Mouse (Mus musculus): ENCODE measurements around the gene Meis3. TPM values are rescaled to one million over a fixed set of nuclear protein-coding genes. Genes with fewer than 3 reads are reported as not detected.

The Meis3 gene
- polyA plus RNA-seq, 1 experiment from 2014 or later: 15.6 TPM

DNA sequence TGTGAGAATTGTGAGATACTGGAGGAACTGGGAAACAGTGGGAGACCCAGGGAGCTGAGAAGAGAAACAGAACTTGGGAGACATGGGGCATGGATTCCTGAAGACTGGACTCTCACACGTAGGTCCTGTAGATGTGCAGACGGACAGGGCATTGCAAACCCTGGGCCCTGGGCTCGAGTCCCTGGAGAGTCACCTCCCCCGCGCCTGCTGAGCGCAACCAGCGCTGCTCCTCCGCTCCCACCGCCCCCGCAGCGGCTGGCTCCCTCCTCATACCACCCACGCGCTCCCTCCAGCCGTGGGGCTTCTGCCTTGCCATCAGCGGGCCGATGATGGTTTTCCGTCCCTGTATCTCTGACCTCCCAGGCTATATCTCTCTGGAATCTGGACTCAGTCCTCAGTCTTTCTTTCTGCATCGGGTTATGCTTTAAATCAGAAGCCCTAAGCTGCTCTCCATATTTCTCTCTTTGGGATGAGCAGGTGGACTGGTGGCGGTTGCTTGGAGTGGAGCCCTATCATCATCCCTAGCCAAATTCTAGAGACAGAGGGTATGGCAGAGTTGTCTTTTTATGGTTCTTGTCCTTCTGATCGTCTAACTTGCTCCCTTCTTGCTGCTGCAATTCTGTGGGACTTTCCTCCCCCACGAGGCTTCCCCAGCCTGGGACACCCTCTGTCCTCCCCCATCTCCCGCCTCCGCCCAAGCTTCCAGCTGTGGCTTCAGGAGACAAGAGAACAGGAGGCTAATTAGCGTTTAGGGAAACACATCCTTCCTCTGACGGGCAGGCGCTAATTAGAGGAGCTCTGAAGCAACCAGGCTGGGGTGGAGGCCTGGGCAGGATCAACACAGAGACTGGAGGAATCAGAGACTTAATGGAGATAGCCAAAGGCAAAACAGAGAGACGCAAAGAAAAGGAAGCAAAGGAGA is 28.1 kb upstream of the Meis3 start:
- Histone ChIP-seq H3K27ac (no peak overlapping the region), H3K27me3 (peaks cover 23% of the 10 kb centered on the region), H3K36me3 (peaks cover 3% of the 10 kb centered on the region; the same call in 1 of the 2 replicates), H3K4me1 (no peaks in the 10 kb centered on the region), H3K9me3 (no peaks in the 10 kb centered on the region), H3K4me3 (no peak overlapping the region), H3K9ac (no peak overlapping the region), H3K4me2 (replicated peaks) (no peak overlapping the region)
- 27% methylated on average over 27 of the region's 27 CpGs for WGBS
- ATAC-seq (ENCODE audit: low FRiP score, low read depth): no peak

GRCm38 (mm10) chr7:16147643-16148042 is 27.2 kb upstream of the Meis3 start:
- H3K4me2 ChIP-seq (replicated peaks): no peak overlapping the region
- no peak overlapping the region for H3K4me3 ChIP-seq
- peaks cover 3% of the 10 kb centered on the region; the same call in 1 of the 2 replicates for H3K36me3 ChIP-seq
- ATAC-seq (ENCODE audit: low FRiP score, low read depth): no peak
- H3K9ac ChIP-seq: no peak overlapping the region
- H3K27me3 ChIP-seq: peaks cover 23% of the 10 kb centered on the region
- no peaks in the 10 kb centered on the region for H3K4me1 ChIP-seq
- H3K9me3 ChIP-seq: no peaks in the 10 kb centered on the region
- WGBS: 12% methylated on average over 15 of the region's 15 CpGs
- no peak overlapping the region for H3K27ac ChIP-seq

- Histone ChIP-seq H3K4me2 (replicated peaks) (no peak overlapping the region), H3K36me3 (peaks cover 3% of the 10 kb centered on the region; the same call in 1 of the 2 replicates), H3K27me3 (peaks cover 23% of the 10 kb centered on the region), H3K4me1 (no peaks in the 10 kb centered on the region), H3K9me3 (no peaks in the 10 kb centered on the region), H3K4me3 (no peak overlapping the region), H3K27ac (no peak overlapping the region), H3K9ac (no peak overlapping the region)
- no peak for ATAC-seq (ENCODE audit: low FRiP score, low read depth)
- 57% methylated on average over 5 of the region's 5 CpGs for WGBS
These were observed 25.6 kb upstream of the Meis3 start for GRCm38 (mm10) chr7:16149241-16149640.

- no peak overlapping the region for H3K27ac ChIP-seq
These were observed 24.4 kb upstream of the Meis3 start for GRCm38 (mm10) chr7:16150191-16151145.

DNA sequence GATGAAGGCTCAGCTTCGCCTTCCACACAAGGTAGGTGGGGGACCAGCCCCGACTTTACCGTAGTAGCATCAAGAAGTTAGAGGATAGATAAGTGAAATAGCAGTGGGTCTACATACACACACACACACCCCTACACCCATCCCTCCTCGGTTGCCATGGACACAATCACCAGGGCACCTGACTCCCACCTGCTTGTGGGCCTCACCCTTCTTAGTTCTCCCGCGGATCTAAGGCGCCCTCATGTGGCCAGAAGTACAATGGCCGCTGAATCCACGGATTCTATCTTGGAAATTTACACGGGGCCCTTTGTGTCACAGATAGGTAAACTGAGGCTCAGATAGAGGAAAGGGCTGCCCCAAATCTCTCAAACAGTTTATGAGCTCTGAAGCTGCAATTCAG is 21.4 kb upstream of the Meis3 start:
- no peaks in the 10 kb centered on the region for H3K4me1 ChIP-seq
- no peak overlapping the region for H3K9ac ChIP-seq
- peaks cover 19% of the 10 kb centered on the region for H3K27me3 ChIP-seq
- no peak overlapping the region for H3K27ac ChIP-seq
- 22% methylated on average over 10 of the region's 10 CpGs for WGBS
- H3K9me3 ChIP-seq: no peaks in the 10 kb centered on the region
- no peaks in the 10 kb centered on the region for H3K36me3 ChIP-seq
- no peak overlapping the region for H3K4me3 ChIP-seq
- no peak overlapping the region for H3K4me2 ChIP-seq (replicated peaks)
- ATAC-seq (ENCODE audit: low FRiP score, low read depth): peak; percentile 72

More at GRCm38 (mm10) chr7:16150191-16151145, 24.4 kb upstream of the Meis3 start:
- H3K4me1 ChIP-seq: no peaks in the 10 kb centered on the region
- peaks cover 24% of the 10 kb centered on the region for H3K27me3 ChIP-seq
- no peak overlapping the region for H3K9ac ChIP-seq
- H3K4me3 ChIP-seq: no peak overlapping the region
- H3K4me2 ChIP-seq (replicated peaks): no peak overlapping the region
- no peaks in the 10 kb centered on the region for H3K36me3 ChIP-seq
- WGBS: 71% methylated on average over 9 of the region's 9 CpGs
- ATAC-seq (ENCODE audit: low FRiP score, low read depth): no peak
- no peaks in the 10 kb centered on the region for H3K9me3 ChIP-seq

GRCm38 (mm10) chr7:16155132-16155872 is 19.6 kb upstream of the Meis3 start:
- WGBS: 70% methylated on average over 9 of the region's 9 CpGs
- Histone ChIP-seq H3K36me3 (no peaks in the 10 kb centered on the region), H3K27me3 (peaks cover 37% of the 10 kb centered on the region), H3K27ac (no peak overlapping the region), H3K4me2 (replicated peaks) (no peak overlapping the region), H3K4me1 (no peaks in the 10 kb centered on the region), H3K9ac (no peak overlapping the region), H3K4me3 (no peak overlapping the region), H3K9me3 (no peaks in the 10 kb centered on the region)
- ATAC-seq (ENCODE audit: low FRiP score, low read depth): no peak

DNA sequence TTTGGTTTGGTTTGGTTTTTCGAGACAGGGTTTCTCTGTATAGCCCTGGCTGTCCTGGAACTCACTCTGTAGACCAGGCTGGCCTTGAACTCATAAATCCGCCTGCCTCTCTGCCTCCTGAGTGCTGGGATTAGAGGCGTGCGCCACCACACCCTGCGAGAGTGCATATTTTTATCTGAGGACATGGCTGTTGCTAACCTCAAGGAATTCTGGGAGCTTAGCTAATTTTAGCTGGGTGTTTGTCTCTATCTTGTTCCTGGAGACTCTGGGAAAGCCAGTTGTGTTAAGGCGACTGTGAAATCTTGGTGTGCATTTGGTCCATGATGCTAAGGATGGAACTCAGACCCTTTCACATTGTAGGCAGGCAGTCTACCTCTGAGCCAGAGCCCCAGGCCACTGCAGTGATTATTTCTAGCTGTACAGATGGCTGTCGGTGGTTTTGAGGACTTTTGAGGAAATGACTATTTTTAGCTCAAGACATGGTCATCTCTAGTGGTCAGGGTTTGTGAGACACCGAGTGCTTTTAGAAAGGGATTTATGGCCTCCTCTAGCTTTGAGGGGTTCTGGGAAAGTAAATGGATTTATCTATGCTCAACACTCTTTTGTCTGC is 18.7 kb upstream of the Meis3 start:
- H3K9ac ChIP-seq: no peak overlapping the region
- H3K9me3 ChIP-seq: peaks cover 2% of the 10 kb centered on the region; the same call in 1 of the 2 replicates
- 74% methylated on average over 8 of the region's 8 CpGs for WGBS
- H3K27me3 ChIP-seq: peaks cover 42% of the 10 kb centered on the region
- no peak overlapping the region for H3K27ac ChIP-seq
- H3K36me3 ChIP-seq: no peaks in the 10 kb centered on the region
- H3K4me3 ChIP-seq: no peak overlapping the region
- ATAC-seq (ENCODE audit: low FRiP score, low read depth): no peak
- no peak overlapping the region for H3K4me2 ChIP-seq (replicated peaks)
- no peaks in the 10 kb centered on the region for H3K4me1 ChIP-seq

DNA sequence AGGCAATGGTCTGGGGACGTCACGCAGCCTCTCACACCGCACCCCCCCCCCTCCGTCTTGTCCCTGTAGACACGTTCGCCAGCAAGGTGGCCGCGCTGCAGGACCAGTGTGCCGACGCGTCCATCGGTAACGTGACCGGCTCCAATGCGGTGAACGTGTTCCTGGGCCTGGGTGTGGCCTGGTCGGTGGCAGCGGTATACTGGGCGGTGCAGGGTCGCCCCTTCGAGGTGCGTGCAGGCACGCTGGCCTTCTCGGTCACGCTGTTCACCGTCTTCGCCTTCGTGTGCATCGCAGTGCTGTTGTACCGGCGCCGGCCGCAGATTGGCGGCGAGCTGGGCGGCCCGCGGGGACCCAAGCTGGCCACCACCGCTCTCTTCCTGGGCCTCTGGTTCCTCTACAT is 16.2 kb upstream of the Meis3 start:
- no peak for ATAC-seq (ENCODE audit: low FRiP score, low read depth)
- no peaks in the 10 kb centered on the region for H3K4me1 ChIP-seq
- no peaks in the 10 kb centered on the region for H3K36me3 ChIP-seq
- no peak overlapping the region for H3K9ac ChIP-seq
- H3K4me3 ChIP-seq: peak overlapping the region; percentile 12; the same call in 1 of the 2 replicates
- peaks cover 3% of the 10 kb centered on the region; the same call in 1 of the 2 replicates for H3K9me3 ChIP-seq
- peaks cover 42% of the 10 kb centered on the region for H3K27me3 ChIP-seq
- WGBS: 11% methylated on average over 39 of the region's 39 CpGs
- peak overlapping the region; percentile 21; the same call in 1 of the 2 replicates for H3K4me2 ChIP-seq (replicated peaks)
- no peak overlapping the region for H3K27ac ChIP-seq

GRCm38 (mm10) chr7:16160702-16161101 is 14.2 kb upstream of the Meis3 start:
- Histone ChIP-seq H3K27ac (no peak overlapping the region), H3K4me3 (no peak overlapping the region), H3K36me3 (no peaks in the 10 kb centered on the region), H3K9me3 (peaks cover 3% of the 10 kb centered on the region; the same call in 1 of the 2 replicates), H3K9ac (no peak overlapping the region), H3K27me3 (peaks cover 39% of the 10 kb centered on the region), H3K4me2 (replicated peaks) (no peak overlapping the region), H3K4me1 (no peaks in the 10 kb centered on the region)
- 67% methylated on average over 3 of the region's 3 CpGs for WGBS
- no peak for ATAC-seq (ENCODE audit: low FRiP score, low read depth)

GRCm38 (mm10) chr7:16161302-16161701 is 13.6 kb upstream of the Meis3 start:
- Histone ChIP-seq H3K27ac (no peak overlapping the region), H3K36me3 (no peaks in the 10 kb centered on the region), H3K9ac (no peak overlapping the region), H3K9me3 (peaks cover 3% of the 10 kb centered on the region; the same call in 1 of the 2 replicates), H3K4me3 (no peak overlapping the region), H3K27me3 (peaks cover 39% of the 10 kb centered on the region), H3K4me2 (replicated peaks) (no peak overlapping the region), H3K4me1 (no peaks in the 10 kb centered on the region)
- 90% methylated on average over 9 of the region's 9 CpGs for WGBS
- ATAC-seq (ENCODE audit: low FRiP score, low read depth): no peak

GRCm38 (mm10) chr7:16162036-16162435 is 12.9 kb upstream of the Meis3 start:
- no peak overlapping the region for H3K27ac ChIP-seq
- H3K9me3 ChIP-seq: peaks cover 3% of the 10 kb centered on the region; the same call in 1 of the 2 replicates
- no peaks in the 10 kb centered on the region for H3K36me3 ChIP-seq
- H3K9ac ChIP-seq: no peak overlapping the region
- no peak for ATAC-seq (ENCODE audit: low FRiP score, low read depth)
- H3K4me3 ChIP-seq: no peak overlapping the region
- H3K4me2 ChIP-seq (replicated peaks): no peak overlapping the region
- 76% methylated on average over 7 of the region's 7 CpGs for WGBS
- H3K27me3 ChIP-seq: peaks cover 37% of the 10 kb centered on the region
- no peaks in the 10 kb centered on the region for H3K4me1 ChIP-seq

All from limb, embryonic 13.5 days (tissue).